Mouse (Mus musculus) neural tube, embryonic 15.5 days (tissue): ENCODE results near the gene Pigs. TPM values are rescaled to one million over a fixed set of nuclear protein-coding genes. Genes with fewer than 3 reads are reported as not detected.

Experiments used
- ATAC-seq: fragments of 200-750 bp; cut with Nextera tagmentation; 2 replicates; pipeline ENCODE4 v1.8.0; 2017; ENCODE audit warnings: mild to moderate bottlenecking, moderate TSS enrichment, moderate library complexity; ENCODE audit not compliant: low FRiP score
- H3K27ac ChIP-seq: fragments of 300-500 bp; sonication (generic); replicated peaks from 2 replicates; pipeline ENCODE4 v1.5.1; 2015; ENCODE audit warnings: mild to moderate bottlenecking, inconsistent platforms
- H3K27me3 ChIP-seq: fragments of 300-500 bp; sonication (generic); replicated peaks from 2 replicates; pipeline ENCODE4 v1.6.1; 2015; ENCODE audit warnings: inconsistent platforms
- H3K36me3 ChIP-seq: fragments of 300-500 bp; sonication (generic); 2 replicates; pipeline ENCODE4 v1.6.1; 2015; ENCODE audit warnings: inconsistent platforms
- H3K4me1 ChIP-seq: fragments of 300-500 bp; sonication (generic); 2 replicates; pipeline ENCODE4 v1.6.1; 2015; ENCODE audit warnings: inconsistent platforms
- H3K4me2 ChIP-seq: fragments of 300-500 bp; sonication (generic); 2 replicates; pipeline ENCODE4 v1.6.1; 2015; ENCODE audit warnings: inconsistent platforms, mild to moderate bottlenecking, moderate library complexity
- H3K4me3 ChIP-seq: fragments of 300-500 bp; sonication (generic); replicated peaks from 2 replicates; pipeline ENCODE4 v1.5.1; 2015; ENCODE audit warnings: mild to moderate bottlenecking, inconsistent platforms
- H3K9ac ChIP-seq: fragments of 300-500 bp; sonication (generic); replicated peaks from 2 replicates; pipeline ENCODE4 v1.6.1; 2015; ENCODE audit warnings: mild to moderate bottlenecking, inconsistent platforms
- H3K9me3 ChIP-seq: fragments of 300-500 bp; sonication (generic); replicated peaks from 2 replicates; pipeline ENCODE4 v1.6.1; 2016; ENCODE audit warnings: inconsistent platforms
- WGBS: fragments of 180-500 bp; shearing (Covaris S2); methylation state at CpG from one replicate; pipeline ENCODE4 v1.1.7; 2015; ENCODE audit warnings: mixed read lengths; 5-methylcytosine and 5-hydroxymethylcytosine counted together
- polyA plus RNA-seq: library from polyadenylated mRNA; unstranded; fragments of >200 nt; fragmentation: Nextera tagmentation; extraction: Ambion mirVana; gene quantifications from 2 replicates; pipeline ENCODE4 v1.2.1, GENCODE M21; 2015

Gene Pigs
- polyA plus RNA-seq: 83.2 and 86.4 TPM in 2 replicates

DNA sequence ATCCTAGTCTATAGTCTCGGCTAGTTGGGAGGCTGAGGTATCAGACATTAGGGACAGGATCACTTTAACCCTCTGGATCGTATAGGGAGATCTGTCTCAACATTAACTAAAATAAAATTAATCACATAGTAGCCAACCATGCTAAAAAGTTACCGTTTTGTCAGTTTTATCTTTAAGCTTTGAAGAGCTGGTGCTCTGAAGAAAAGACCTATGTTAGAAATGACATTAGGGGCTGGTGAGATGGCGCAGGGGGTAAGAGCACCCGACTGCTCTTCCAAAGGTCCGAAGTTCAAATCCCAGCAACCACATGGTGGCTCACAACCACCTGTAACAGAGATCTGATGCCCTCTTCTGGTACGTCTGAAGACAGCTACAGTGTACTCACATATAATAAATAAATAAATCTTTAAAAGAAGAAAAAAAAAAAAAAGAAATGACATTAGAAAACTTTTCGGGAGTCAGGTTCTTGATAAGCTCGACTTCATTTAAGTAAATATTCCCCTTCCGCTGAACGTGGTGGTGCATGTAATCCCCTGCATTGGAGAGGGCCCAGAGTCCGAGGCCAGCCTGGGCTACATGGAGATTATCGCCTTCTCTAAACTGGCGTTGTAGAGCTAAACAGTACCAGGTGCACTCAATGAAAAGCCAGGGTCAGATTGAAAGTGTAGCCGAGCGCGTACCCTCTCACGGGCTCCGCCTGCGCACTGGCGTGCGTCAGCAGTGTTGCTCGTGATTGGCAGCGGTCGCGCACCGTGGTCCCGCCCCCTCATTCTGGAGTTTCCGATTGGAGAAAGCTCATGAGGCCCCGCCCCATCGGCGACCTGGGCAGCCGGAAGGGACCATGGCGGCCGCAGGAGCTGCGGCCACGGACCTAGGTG is at the start of gene Pigs:
TSS of gene Pigs (plus strand) at position 782 of the 878 bp plus-strand sequence.
- peak within 1 kb of the TSS; percentile 68 for H3K4me3 ChIP-seq
- 13% methylated on average over 37 of the region's 37 CpGs for WGBS
- peaks cover 26% of the 10 kb centered on the region for H3K4me1 ChIP-seq
- peak within 1 kb of the TSS; percentile 73 for H3K27ac ChIP-seq
- peak; percentile 95 for ATAC-seq
- H3K36me3 ChIP-seq: peaks cover 5% of the 10 kb centered on the region
- H3K9ac ChIP-seq: peak within 1 kb of the TSS; percentile 78
- H3K27me3 ChIP-seq: no peaks in the 10 kb centered on the region
- H3K4me2 ChIP-seq: peak within 1 kb of the TSS; percentile 81
- no peaks in the 10 kb centered on the region for H3K9me3 ChIP-seq

GRCm38 (mm10) chr11:78278853-78279252 is 49.4 kb upstream of the Pigs start:
- H3K36me3 ChIP-seq: peaks cover 94% of the 10 kb centered on the region
- no peak overlapping the region for H3K4me3 ChIP-seq
- H3K9me3 ChIP-seq: no peaks in the 10 kb centered on the region
- H3K27me3 ChIP-seq: no peaks in the 10 kb centered on the region
- H3K4me1 ChIP-seq: no peaks in the 10 kb centered on the region
- no peak overlapping the region for H3K9ac ChIP-seq
- ATAC-seq: no peak
- H3K27ac ChIP-seq: no peak overlapping the region
- H3K4me2 ChIP-seq: no peak overlapping the region
- 93% methylated on average over 7 of the region's 7 CpGs for whole genome bisulfite sequencing

- Histone ChIP-seq H3K4me1 (no peaks in the 10 kb centered on the region), H3K4me3 (no peak overlapping the region), H3K36me3 (peaks cover 94% of the 10 kb centered on the region), H3K9me3 (no peaks in the 10 kb centered on the region), H3K27ac (no peak overlapping the region; the same call in 1 of the 2 replicates), H3K27me3 (no peaks in the 10 kb centered on the region), H3K9ac (no peak overlapping the region), H3K4me2 (no peak overlapping the region)
- no peak for ATAC-seq
- WGBS: 81% methylated on average over 4 of the region's 4 CpGs
These were observed 48.6 kb upstream of the Pigs start for GRCm38 (mm10) chr11:78279586-78279985.

DNA sequence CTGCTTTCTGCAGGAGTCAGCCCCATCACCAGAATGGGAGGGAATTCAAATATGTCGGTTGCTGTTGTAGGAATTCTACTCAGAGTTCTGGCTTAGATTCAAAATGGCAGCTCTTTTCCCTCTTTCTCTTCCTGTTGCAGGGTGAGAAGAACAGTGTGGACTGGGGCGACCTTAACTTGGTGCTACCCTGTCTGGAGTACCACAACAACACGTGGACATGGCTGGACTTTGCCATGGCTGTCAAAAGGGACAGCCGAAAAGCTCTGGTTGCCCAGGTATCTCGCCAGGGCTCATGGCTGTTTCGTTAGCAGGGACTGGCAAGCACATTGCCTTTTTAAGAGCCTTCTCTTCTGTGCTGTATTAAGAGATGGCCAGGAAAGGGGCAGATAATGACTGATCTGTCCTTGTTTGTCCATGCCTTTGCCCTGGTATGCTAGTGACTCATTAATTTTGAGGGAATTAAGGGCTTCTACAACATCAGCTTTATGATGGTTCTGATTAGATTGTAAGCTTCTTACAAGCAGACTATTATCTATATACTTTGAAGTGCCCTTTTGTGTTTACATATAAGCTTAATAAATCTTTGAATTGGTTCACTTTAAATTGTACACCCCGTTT is 39.0 kb upstream of the Pigs start:
- no peaks in the 10 kb centered on the region for H3K27me3 ChIP-seq
- H3K4me1 ChIP-seq: no peaks in the 10 kb centered on the region
- H3K9ac ChIP-seq: no peak overlapping the region
- ATAC-seq: no peak
- H3K4me3 ChIP-seq: no peak overlapping the region
- peaks cover 82% of the 10 kb centered on the region for H3K36me3 ChIP-seq
- no peak overlapping the region for H3K4me2 ChIP-seq
- no peaks in the 10 kb centered on the region for H3K9me3 ChIP-seq
- H3K27ac ChIP-seq: no peak overlapping the region
- 90% methylated on average over 7 of the region's 7 CpGs for WGBS

- Histone ChIP-seq H3K4me1 (no peaks in the 10 kb centered on the region), H3K9ac (no peak within 1 kb of the TSS), H3K36me3 (peaks cover 71% of the 10 kb centered on the region), H3K4me3 (no peak within 1 kb of the TSS), H3K9me3 (no peaks in the 10 kb centered on the region), H3K27me3 (no peaks in the 10 kb centered on the region), H3K27ac (no peak within 1 kb of the TSS), H3K4me2 (no peak within 1 kb of the TSS)
- no peak for ATAC-seq
- WGBS: 96% methylated on average over 4 of the region's 4 CpGs
These were observed 37.6 kb upstream of the Pigs start, which contains the start of gene BC030499 for GRCm38 (mm10) chr11:78290654-78291053. Gene BC030499, plus strand, starts transcription at chr11:78290841.

- Histone ChIP-seq H3K4me1 (no peaks in the 10 kb centered on the region), H3K4me3 (no peak overlapping the region), H3K36me3 (peaks cover 37% of the 10 kb centered on the region), H3K27ac (no peak overlapping the region), H3K9me3 (no peaks in the 10 kb centered on the region), H3K27me3 (no peaks in the 10 kb centered on the region), H3K4me2 (no peak overlapping the region), H3K9ac (no peak overlapping the region)
- 96% methylated on average over 6 of the region's 6 CpGs for WGBS
- ATAC-seq: no peak
These were observed 33.6 kb upstream of the Pigs start for GRCm38 (mm10) chr11:78294585-78294984.

- 68% methylated on average over 7 of the region's 7 CpGs for WGBS
- ATAC-seq: 0 out of 2 replicates have a peak, but pooled peaks have one; percentile 29
These were observed 27.3 kb upstream of the Pigs start for GRCm38 (mm10) chr11:78300917-78301316.

DNA sequence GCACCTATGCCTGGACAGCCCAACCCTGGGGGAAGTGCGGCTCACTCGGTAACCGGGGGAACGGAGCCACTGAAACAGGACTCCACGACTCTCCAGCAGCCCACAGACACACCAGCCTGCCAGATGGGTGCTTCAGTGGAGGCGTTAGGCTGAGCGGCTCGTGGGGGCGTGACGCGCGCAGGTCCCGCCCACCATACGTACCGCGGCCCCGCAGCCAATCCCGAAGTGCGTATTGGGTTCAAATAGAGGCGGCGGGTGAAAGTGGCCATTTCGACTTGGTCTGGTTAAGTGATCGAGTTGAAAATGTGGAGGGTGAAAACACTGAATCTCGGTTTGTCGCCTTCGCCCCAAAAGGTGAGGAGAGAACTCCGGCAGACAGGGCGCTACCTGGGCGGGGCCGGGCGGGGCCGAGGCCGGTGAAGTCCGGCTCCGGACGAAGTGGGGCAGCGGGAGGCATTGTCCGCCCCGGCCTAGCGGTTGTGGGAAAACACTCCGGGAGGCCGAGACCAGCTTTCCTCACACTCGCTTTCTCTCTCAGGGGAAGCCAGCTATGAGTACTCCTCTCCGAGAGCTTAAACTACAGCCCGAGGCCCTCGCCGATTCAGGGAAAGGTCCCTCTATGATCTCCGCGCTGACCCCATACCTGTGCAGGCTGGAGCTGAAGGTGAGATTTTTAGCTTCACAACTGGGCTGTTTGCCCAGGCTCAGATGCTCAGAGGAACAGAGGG is 26.7 kb upstream of the Pigs start, which contains the start of gene Spag5:
TSS of gene Spag5 (plus strand) at position 173 of the 728 bp plus-strand sequence.
- Histone ChIP-seq H3K4me1 (peaks cover 11% of the 10 kb centered on the region), H3K27me3 (no peaks in the 10 kb centered on the region), H3K27ac (peak within 1 kb of the TSS; percentile 64), H3K9me3 (no peaks in the 10 kb centered on the region), H3K4me2 (peak within 1 kb of the TSS; percentile 100), H3K9ac (peak within 1 kb of the TSS; percentile 56), H3K36me3 (no peaks in the 10 kb centered on the region), H3K4me3 (peak within 1 kb of the TSS; percentile 54)
- peak; percentile 99 for ATAC-seq
- WGBS: under 1% methylated on average over 49 of the region's 49 CpGs

More at GRCm38 (mm10) chr11:78300917-78301316, 27.3 kb upstream of the Pigs start:
- H3K9ac ChIP-seq: peak overlapping the region; percentile 56
- no peaks in the 10 kb centered on the region for H3K27me3 ChIP-seq
- peak overlapping the region; percentile 100 for H3K4me2 ChIP-seq
- peak overlapping the region; percentile 54 for H3K4me3 ChIP-seq
- H3K9me3 ChIP-seq: no peaks in the 10 kb centered on the region
- peaks cover 11% of the 10 kb centered on the region for H3K4me1 ChIP-seq
- no peaks in the 10 kb centered on the region for H3K36me3 ChIP-seq
- peak overlapping the region; percentile 64 for H3K27ac ChIP-seq

- H3K4me3 ChIP-seq: no peak overlapping the region
- no peak overlapping the region for H3K27ac ChIP-seq
- H3K9ac ChIP-seq: no peak overlapping the region
- H3K4me2 ChIP-seq: no peak overlapping the region
- WGBS: 95% methylated on average over 4 of the region's 4 CpGs
- H3K36me3 ChIP-seq: no peaks in the 10 kb centered on the region
- ATAC-seq: no peak
- no peaks in the 10 kb centered on the region for H3K27me3 ChIP-seq
- H3K9me3 ChIP-seq: no peaks in the 10 kb centered on the region
- H3K4me1 ChIP-seq: peaks cover 11% of the 10 kb centered on the region
These were observed 22.9 kb upstream of the Pigs start for GRCm38 (mm10) chr11:78305272-78305671.

- ATAC-seq: peak; percentile 47; the same call in 1 of the 2 replicates
- Histone ChIP-seq H3K9ac (no peak overlapping the region), H3K27me3 (no peaks in the 10 kb centered on the region), H3K4me3 (no peak overlapping the region), H3K9me3 (no peaks in the 10 kb centered on the region), H3K4me2 (no peak overlapping the region), H3K27ac (no peak overlapping the region), H3K36me3 (no peaks in the 10 kb centered on the region), H3K4me1 (no peaks in the 10 kb centered on the region)
- WGBS: 76% methylated on average over 8 of the region's 8 CpGs
These were observed 17.2 kb upstream of the Pigs start for GRCm38 (mm10) chr11:78310861-78311511.

DNA sequence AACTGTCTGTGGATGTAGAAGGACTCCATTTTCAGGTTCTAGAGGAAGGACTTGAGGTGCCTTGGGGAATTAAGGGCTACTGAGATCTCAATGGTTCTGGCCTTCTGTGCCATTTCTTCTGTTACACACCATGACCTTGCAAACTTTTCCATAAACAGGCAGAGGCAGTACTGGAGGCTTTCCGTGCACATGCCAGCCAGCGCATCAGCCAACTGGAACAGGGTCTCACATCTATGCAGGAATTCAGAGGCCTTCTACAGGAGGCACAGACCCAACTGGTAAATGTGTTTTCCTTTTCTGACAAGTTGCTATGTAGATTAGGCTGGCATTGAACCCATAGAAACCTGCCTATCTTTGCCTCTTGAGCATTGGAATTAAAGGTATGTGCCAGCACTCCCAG is 14.6 kb upstream of the Pigs start:
- H3K36me3 ChIP-seq: no peaks in the 10 kb centered on the region
- H3K27me3 ChIP-seq: no peaks in the 10 kb centered on the region
- 100% methylated on average over 2 of the region's 2 CpGs for WGBS
- no peak overlapping the region for H3K4me3 ChIP-seq
- H3K4me1 ChIP-seq: no peaks in the 10 kb centered on the region
- no peak for ATAC-seq
- no peaks in the 10 kb centered on the region for H3K9me3 ChIP-seq
- H3K27ac ChIP-seq: no peak overlapping the region
- H3K4me2 ChIP-seq: no peak overlapping the region
- H3K9ac ChIP-seq: no peak overlapping the region
